Mouse (Mus musculus): ENCODE data around the gene Olfr513.

The Olfr513 gene

DNA sequence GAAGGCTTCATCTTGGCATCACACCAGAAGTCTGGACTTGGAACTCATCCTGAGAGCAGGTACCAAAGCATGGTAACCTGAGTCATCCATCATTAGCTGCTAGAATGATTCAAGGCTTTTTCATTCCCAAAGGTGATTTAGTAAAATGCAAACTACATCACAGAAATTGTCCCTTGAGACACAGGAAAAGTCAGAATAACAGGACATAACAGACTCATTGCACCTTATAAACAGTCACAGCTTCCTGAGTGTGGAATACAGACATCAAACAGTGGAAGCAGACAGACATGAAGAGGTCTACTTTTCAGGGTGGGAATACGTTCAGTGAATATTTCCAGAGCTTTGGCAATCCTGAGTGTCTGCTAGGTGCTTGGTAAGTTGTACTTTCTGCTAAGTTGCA is at the start of gene Olfr513:
Gene Olfr513, plus strand, starts transcription at position 301 of the 400 bp plus-strand sequence.
- DNase-seq (ENCODE audit: low read depth) = no peak

DNA sequence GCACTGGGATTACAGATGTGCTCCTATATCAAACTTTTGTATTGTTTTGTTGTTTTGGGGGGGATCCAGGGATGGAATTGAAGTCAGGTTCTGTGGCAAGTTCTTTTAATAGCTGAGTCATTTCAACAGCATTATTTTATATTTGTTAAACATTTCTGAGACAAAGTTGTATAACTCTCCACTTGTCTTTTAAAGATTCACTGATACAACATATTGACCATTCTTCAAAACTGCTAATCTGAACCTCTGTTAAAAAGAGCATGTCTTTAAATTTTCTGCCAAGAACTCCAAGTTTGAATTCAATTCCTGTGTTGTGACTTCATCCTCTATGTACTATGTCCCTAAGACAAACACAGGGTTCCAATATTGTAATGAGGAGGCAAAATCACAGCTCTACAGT is 37.8 kb upstream of the Olfr513 start, which contains the start of gene Olfr512:
Gene Olfr512, plus strand, starts transcription at position 301 of the 400 bp plus-strand sequence.
- DNase-seq (ENCODE audit: low read depth) = no peak

DNA sequence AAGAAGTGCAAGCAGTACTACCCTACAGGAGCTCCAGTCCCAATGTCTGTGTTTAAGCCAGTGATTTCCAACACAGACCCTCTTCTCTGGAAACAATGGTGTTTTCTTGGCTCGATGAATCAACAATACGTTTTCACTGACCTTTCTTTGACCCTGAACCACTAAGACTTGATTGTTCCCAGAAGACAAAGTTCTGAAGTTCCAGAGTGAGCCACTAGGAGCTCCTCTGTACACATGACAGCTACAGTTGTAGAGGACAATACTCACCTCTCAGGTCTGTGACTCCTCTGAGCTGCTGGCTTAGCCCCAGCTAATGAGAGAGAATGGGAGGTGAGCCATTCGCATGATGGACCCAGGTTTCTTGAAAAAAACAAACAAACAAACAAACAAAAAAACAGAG is 9.6 kb downstream of the Olfr513 start:
- no peak for DNase-seq (ENCODE audit: low read depth)

DNA sequence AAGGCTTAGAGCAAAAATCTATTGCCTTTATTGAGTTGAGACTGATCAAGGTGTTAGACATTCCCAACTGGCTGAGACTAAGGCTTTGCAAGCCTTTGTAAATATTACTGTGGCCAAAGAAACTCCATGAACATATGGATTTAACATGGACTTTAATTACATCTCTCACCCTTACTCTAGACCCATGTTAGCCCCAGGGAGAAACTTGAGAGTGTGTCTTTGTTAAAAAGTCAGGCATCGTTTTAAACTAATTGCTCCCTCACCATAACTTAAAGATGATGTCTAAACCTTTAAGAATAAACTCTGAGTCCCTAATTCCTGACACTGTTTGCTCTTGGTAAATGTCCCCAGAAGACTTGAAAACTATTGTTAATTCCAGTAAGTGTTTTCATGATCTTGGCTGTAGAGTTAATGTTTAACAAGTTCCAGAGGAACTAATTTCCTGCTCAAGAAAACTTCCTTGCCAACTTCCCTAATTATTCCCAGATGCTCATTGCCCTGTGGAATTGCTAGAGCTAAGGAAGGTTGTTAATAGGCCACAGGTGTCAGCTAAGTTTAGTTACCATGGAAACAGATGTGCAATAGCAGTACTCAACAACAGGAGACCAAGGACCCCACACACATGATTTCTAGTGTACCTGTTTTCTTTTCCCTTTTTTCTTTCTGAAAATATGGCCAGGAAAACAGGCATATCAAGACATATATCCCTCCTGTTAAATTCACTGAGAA is 46.6 kb downstream of the Olfr513 start:
- DNase-seq (ENCODE audit: low read depth) = no peak

Measured in 416B (cell line).